Mouse (Mus musculus): ENCODE data around the gene Smc5. TPM values are rescaled to one million over a fixed set of nuclear protein-coding genes. Genes with fewer than 3 reads are reported as not detected.

Smc5 gene
- total RNA-seq, 2 experiments from 2014 or later = 24.5 to 33.9 TPM

- no peak for DNase-seq (ENCODE audit: extremely low spot score in 1 of 2, low spot score in 1 of 2)
Observed at GRCm38 (mm10) chr19:23191486-23191885, 82.2 kb downstream of the Smc5 start.

- no peak for DNase-seq (ENCODE audit: extremely low spot score in 1 of 2, low spot score in 1 of 2)
Observed at GRCm38 (mm10) chr19:23189744-23190143, 84.0 kb downstream of the Smc5 start.

- DNase-seq (ENCODE audit: extremely low spot score in 1 of 2, low spot score in 1 of 2) = no peak
Observed at GRCm38 (mm10) chr19:23188986-23189385, 84.7 kb downstream of the Smc5 start.

GRCm38 (mm10) chr19:23187732-23188131 lies 86.0 kb downstream of the Smc5 start:
- no peak for DNase-seq (ENCODE audit: extremely low spot score in 1 of 2, low spot score in 1 of 2)

GRCm38 (mm10) chr19:23184068-23184467 lies 89.6 kb downstream of the Smc5 start:
- no peak for DNase-seq (ENCODE audit: extremely low spot score in 1 of 2, low spot score in 1 of 2)

GRCm38 (mm10) chr19:23183493-23183892 lies 90.2 kb downstream of the Smc5 start:
- no peak for DNase-seq (ENCODE audit: extremely low spot score in 1 of 2, low spot score in 1 of 2)

- no peak for DNase-seq (ENCODE audit: extremely low spot score in 1 of 2, low spot score in 1 of 2)
Observed at GRCm38 (mm10) chr19:23178533-23178932, 95.2 kb downstream of the Smc5 start.

- no peak for DNase-seq (ENCODE audit: extremely low spot score in 1 of 2, low spot score in 1 of 2)
Observed at GRCm38 (mm10) chr19:23175511-23175910, 98.2 kb downstream of the Smc5 start.

- DNase-seq (ENCODE audit: extremely low spot score in 1 of 2, low spot score in 1 of 2) = no peak
Observed at GRCm38 (mm10) chr19:23175090-23175489, 98.6 kb downstream of the Smc5 start.

- no peak for DNase-seq (ENCODE audit: extremely low spot score in 1 of 2, low spot score in 1 of 2)
Observed at GRCm38 (mm10) chr19:23171136-23171535, 102.6 kb downstream of the Smc5 start.

GRCm38 (mm10) chr19:23170476-23170875 lies 103.2 kb downstream of the Smc5 start:
- no peak for DNase-seq (ENCODE audit: extremely low spot score in 1 of 2, low spot score in 1 of 2)

GRCm38 (mm10) chr19:23169659-23170050 lies 104.0 kb downstream of the Smc5 start:
- no peak for DNase-seq (ENCODE audit: extremely low spot score in 1 of 2, low spot score in 1 of 2)

- no peak for DNase-seq (ENCODE audit: extremely low spot score in 1 of 2, low spot score in 1 of 2)
Observed at GRCm38 (mm10) chr19:23168899-23169658, 104.6 kb downstream of the Smc5 start.

GRCm38 (mm10) chr19:23166550-23167284 lies 107.0 kb downstream of the Smc5 start:
- no peak for DNase-seq (ENCODE audit: extremely low spot score in 1 of 2, low spot score in 1 of 2)

GRCm38 (mm10) chr19:23164651-23165240 lies 109.0 kb downstream of the Smc5 start:
- DNase-seq (ENCODE audit: extremely low spot score in 1 of 2, low spot score in 1 of 2) = no peak

- DNase-seq (ENCODE audit: extremely low spot score in 1 of 2, low spot score in 1 of 2) = no peak
Observed at GRCm38 (mm10) chr19:23163361-23163760, 110.3 kb downstream of the Smc5 start.

- no peak for DNase-seq (ENCODE audit: extremely low spot score in 1 of 2, low spot score in 1 of 2)
Observed at GRCm38 (mm10) chr19:23162877-23163276, 110.8 kb downstream of the Smc5 start.

- DNase-seq (ENCODE audit: extremely low spot score in 1 of 2, low spot score in 1 of 2) = no peak
Observed at GRCm38 (mm10) chr19:23162387-23162809, 111.3 kb downstream of the Smc5 start.

GRCm38 (mm10) chr19:23159780-23160395 lies 113.8 kb downstream of the Smc5 start:
- DNase-seq (ENCODE audit: extremely low spot score in 1 of 2, low spot score in 1 of 2) = no peak

All from layer of hippocampus, postnatal 25 days (tissue).